Mouse (Mus musculus): Measurements from ENCODE around the gene Gm37240. TPM values are rescaled to one million over a fixed set of nuclear protein-coding genes. Genes with fewer than 3 reads are reported as not detected.

Gm37240 gene
- polyA plus RNA-seq, 1 experiment: not detected

GRCm38 (mm10) chr3:85661926-85662813 lies 225.1 kb downstream of the Gm37240 start:
- no peak for TF ChIP-seq GATA1 (IDR thresholded peaks at IDR 0.05; ENCODE audit: low read length)

- TF ChIP-seq GATA1 (IDR thresholded peaks at IDR 0.05; ENCODE audit: low read length): no peak
Observed at GRCm38 (mm10) chr3:85659681-85660080, 227.6 kb downstream of the Gm37240 start.

- TF ChIP-seq GATA1 (IDR thresholded peaks at IDR 0.05; ENCODE audit: low read length): no peak
Observed at GRCm38 (mm10) chr3:85655538-85655937, 231.8 kb downstream of the Gm37240 start.

DNA sequence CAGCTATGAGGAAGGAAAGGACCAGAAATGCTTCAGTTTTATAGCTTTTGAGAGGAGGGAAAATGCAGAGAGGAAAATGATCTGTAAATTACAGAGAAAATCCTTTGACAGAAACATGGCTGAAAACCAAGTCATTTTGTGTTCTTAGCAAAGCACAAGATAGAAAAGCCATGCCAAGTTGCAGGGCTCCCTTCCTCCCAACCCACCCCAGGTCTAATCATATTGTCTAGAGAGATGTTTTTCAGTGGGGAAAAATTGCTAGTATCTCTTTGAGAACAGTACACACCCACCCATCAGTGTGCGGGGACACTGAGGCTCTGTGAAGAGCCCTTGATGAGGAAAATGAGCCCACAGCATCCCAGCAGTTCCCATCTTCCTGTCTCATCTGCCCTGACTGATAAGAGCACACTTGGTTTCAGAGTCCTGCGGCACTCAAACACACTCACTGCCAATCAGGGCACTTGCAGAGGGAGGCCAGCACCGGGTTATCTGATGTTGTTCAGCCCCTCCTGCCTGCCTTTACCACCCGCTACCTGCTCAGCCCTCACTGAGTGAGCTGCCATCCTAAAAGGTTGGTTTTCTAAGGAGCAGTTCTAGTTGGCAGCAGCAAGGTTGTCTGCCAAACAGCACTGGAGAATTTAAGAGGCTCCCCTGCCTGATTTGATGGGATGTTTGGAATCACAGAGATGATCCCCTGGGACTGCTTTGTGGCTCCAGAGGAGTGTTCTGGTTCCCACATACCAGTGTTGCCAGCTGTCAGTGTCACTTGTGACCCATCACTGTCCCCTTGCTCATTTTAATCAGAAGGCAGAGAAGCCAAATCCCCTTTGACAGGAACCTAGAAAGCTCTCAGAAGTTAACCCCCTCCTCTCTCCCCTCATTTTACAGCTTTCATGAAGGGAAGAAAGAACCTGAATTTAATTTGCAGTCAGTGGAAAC lies 234.3 kb downstream of the Gm37240 start:
- TF ChIP-seq GATA1 (IDR thresholded peaks at IDR 0.05; ENCODE audit: low read length): no peak

DNA sequence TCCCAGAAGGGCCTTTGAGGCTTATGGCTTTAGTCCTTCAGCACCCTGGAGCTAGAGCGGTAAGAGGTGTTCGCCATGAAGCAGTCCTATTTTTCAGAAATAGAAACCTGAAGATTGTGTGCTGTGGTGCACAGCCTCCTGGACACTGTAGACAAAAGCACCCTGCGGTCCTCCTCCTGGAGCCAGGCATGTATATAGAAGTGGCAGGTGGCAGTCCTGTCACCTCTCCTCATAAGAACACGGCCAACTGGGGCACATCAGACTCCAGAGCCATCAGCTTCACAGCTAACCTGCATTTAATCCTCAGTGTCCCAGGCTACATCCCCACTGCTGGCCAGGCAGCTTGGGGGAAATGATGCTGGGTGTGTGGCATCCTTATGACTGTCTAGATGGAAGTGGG lies 238.1 kb downstream of the Gm37240 start:
- no peak for TF ChIP-seq GATA1 (IDR thresholded peaks at IDR 0.05; ENCODE audit: low read length)

GRCm38 (mm10) chr3:85645517-85646004 lies 241.8 kb downstream of the Gm37240 start:
- no peak for TF ChIP-seq GATA1 (IDR thresholded peaks at IDR 0.05; ENCODE audit: low read length)

GRCm38 (mm10) chr3:85644814-85645213 lies 242.5 kb downstream of the Gm37240 start:
- TF ChIP-seq GATA1 (IDR thresholded peaks at IDR 0.05; ENCODE audit: low read length): no peak

DNA sequence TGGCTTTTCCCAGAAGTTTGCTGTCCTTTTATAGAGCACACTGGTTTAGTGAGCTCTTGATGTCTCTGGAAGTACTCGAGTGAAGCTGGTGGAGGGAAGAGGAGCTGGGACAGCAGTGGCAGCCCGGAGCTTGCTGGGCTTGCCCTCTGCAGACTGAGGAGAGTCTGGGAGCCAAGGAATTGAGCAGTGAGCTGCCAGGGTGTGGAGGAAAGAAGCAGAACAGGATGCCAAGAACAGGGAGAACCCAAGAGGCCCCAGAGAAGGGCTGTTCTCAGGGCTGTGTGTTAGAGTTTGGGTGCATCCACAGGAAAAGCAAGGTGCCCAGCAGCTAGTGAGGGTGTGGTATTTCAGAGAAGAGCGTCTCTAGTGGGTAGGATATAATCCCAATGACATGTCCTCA lies 245.6 kb downstream of the Gm37240 start:
- no peak for TF ChIP-seq GATA1 (IDR thresholded peaks at IDR 0.05; ENCODE audit: low read length)

DNA sequence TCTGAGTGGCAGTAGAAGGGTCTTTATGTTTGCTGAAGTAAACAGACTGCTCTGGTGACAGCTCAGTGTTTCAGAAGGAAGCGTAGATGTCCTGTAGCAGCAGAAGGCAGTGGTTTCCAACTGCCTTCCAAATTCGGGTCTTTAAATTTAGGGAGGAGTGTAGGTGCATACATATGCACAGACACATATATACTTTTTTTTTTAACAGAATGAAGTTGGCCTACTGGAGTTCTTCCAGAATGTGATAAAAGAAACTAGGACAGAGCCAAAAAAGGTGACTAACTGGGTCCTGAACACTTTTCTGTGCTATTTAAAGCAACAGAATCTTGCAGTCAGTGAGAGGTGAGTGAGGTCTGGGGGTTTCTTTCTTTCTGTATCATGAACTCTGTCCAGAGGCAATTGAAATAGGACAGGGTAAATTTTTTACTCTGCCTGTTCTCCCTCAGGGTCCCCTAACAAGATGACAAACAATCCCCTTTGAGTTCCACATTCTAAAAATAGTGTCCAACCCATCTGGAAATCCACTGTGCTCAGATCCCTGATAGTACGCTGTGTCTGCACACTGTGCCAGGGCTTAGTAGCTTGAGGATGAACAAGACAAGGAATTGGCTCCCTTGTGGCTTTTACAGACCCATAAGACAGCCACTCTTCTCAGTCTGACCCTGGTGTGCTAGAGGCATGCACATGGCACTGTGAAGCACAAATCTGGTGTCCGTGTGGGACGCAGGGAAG lies 250.4 kb downstream of the Gm37240 start:
- no peak for TF ChIP-seq GATA1 (IDR thresholded peaks at IDR 0.05; ENCODE audit: low read length)

DNA sequence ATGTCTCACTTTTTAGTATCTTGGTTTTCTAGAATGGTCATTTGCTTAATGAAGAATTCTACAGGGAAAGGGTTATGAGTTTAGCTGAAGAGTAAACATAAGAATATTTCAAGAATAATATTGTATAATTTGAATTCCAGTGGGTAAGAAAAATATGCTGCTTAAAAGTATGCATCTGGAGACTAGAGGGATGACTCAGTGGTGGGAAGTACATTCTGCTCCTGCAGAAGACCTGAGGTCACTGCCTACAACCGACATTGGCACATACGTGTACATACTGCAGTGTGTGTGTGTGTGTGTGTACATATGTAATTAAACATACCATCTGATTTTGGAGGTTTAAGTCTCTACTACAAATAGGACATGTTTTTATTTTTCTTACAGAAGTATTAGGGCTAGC lies 251.7 kb downstream of the Gm37240 start:
- TF ChIP-seq GATA1 (IDR thresholded peaks at IDR 0.05; ENCODE audit: low read length): no peak

GRCm38 (mm10) chr3:85635126-85635419 lies 252.2 kb downstream of the Gm37240 start:
- TF ChIP-seq GATA1 (IDR thresholded peaks at IDR 0.05; ENCODE audit: low read length): no peak

DNA sequence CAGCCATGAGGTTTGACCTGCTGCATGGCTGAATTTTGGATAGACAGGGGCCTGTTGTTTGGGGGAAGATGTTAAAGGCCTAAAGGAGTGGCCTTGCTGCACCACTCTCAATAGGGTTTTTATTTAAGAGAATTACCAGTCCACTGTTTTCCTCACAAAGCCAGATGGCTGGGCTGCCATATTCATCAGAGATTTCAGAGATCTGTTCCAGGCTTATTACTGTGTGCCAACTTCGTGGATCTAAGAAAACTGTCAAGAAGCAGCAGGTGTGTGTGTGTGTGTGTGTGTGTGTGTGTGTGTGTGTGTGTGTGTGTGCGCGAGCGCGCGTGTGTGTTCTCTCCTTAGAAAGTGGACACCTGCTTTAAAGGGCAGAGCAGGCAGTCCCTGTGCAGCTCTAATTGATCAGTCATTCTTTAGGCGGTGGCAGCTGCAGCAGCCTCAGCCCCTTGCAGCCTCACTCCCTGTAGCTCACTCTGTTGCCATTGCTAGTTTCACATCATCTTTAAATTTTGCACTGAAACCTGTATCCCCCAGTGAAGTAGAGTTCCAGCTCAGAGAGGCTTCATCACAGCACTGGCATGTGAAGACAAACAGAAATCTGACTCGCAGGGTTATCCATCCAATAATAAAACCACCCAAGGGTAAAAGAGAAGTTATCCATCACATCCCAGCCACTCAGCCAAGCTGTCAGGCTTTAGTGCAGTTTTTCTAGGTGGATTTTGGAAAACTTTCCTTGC lies 252.8 kb downstream of the Gm37240 start:
- TF ChIP-seq GATA1 (IDR thresholded peaks at IDR 0.05; ENCODE audit: low read length): no peak

DNA sequence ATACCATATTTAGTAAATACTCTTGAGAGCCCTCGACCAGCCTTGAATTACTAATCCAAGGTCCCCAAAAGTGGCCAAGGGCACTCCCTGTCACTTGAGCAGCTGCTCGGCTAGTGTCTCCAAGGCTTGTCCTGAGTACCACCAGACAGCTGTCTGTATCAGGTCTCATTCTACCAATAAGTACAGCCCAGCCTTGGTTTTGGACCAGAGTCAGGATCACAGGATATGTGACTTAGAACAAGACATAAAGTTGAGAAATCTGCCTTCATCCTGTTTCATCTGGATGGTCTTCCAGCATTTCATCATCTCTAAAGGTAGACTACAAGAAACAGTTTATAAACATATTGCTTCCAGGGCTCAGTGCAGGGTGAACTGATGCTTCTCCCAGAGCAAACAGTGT lies 253.6 kb downstream of the Gm37240 start:
- no peak for TF ChIP-seq GATA1 (IDR thresholded peaks at IDR 0.05; ENCODE audit: low read length)

- TF ChIP-seq GATA1 (IDR thresholded peaks at IDR 0.05; ENCODE audit: low read length): no peak
Observed at GRCm38 (mm10) chr3:85629895-85630510, 257.3 kb downstream of the Gm37240 start.

Data from G1E-ER4 (cell line).